Mouse (Mus musculus) thymus, postnatal 25 days (tissue): ENCODE results near the gene Mettl7a2.

Experiments
- DNase-seq: peaks from one replicate; pipeline ENCODE4 v3.0.0; 2022

Gene Mettl7a2

GRCm38 (mm10) chr15:100401811-100402210 is 48.8 kb downstream of the Mettl7a2 start:
- no peak for DNase-seq

- DNase-seq = no peak
These were observed 49.3 kb downstream of the Mettl7a2 start for GRCm38 (mm10) chr15:100402347-100402746.

GRCm38 (mm10) chr15:100402798-100403197 is 49.8 kb downstream of the Mettl7a2 start:
- no peak for DNase-seq

- DNase-seq = no peak
These were observed 50.5 kb downstream of the Mettl7a2 start for GRCm38 (mm10) chr15:100403318-100404000.

GRCm38 (mm10) chr15:100406088-100406487 is 53.1 kb downstream of the Mettl7a2 start:
- DNase-seq = no peak

GRCm38 (mm10) chr15:100410918-100411672 is 58.1 kb downstream of the Mettl7a2 start:
- DNase-seq = no peak
